8 mouse cellular contexts compared by ENCODE assay signal in genomic region chr11:35668138-35668537, GRCm38 (mm10).
DNase-seq lines count a peak whose midpoint lies in the region; ATAC-seq lines count a peak whose summit lies in the region.

No protein-coding gene starts in this region.

- intact Hi-C loops in left cerebral cortex, postnatal 25 days (cut with DNase I): loop anchor here (10.0 kb wide), 1 partner anchor 543 kb away; the partner anchor contains the start of gene Slit3

- no peak overlapping the region for H3K4me3 ChIP-seq in neural tube, embryonic 13.5 days
- H3K4me3 ChIP-seq in liver, embryonic 11.5 days (ENCODE audit: low read depth, low read length): no peak overlapping the region

- H3K9me3 ChIP-seq in neural tube, embryonic 13.5 days: no peaks in the 10 kb centered on the region
- no peaks in the 10 kb centered on the region for H3K9me3 ChIP-seq in liver, embryonic 11.5 days (ENCODE audit: control insufficient read depth, low read length)

- WGBS in neural tube, embryonic 13.5 days: 38% methylated on average over 3 of the region's 3 CpGs
- WGBS in liver, embryonic 11.5 days: 54% methylated on average over 3 of the region's 3 CpGs

- H3K27ac ChIP-seq in neural tube, embryonic 13.5 days (replicated peaks): no peak overlapping the region
- no peak overlapping the region for H3K27ac ChIP-seq in liver, embryonic 11.5 days (ENCODE audit: low read depth, low read length)

- H3K9ac ChIP-seq in neural tube, embryonic 13.5 days: no peak overlapping the region
- no peak overlapping the region for H3K9ac ChIP-seq in liver, embryonic 11.5 days (ENCODE audit: low read depth, low read length)

- peak; percentile 60 for ATAC-seq in frontal cortex, adult (ENCODE audit: low TSS enrichment)
- ATAC-seq in neural tube, embryonic 13.5 days (ENCODE audit: low read depth): peak; percentile 48; the same call in 1 of the 2 replicates
- ATAC-seq in liver, embryonic 11.5 days (replicated peaks; ENCODE audit: low FRiP score): no peak

- peaks cover 18% of the 10 kb centered on the region for H3K4me1 ChIP-seq in neural tube, embryonic 13.5 days (replicated peaks)
- H3K4me1 ChIP-seq in liver, embryonic 11.5 days (replicated peaks; ENCODE audit: control insufficient read depth, insufficient read depth, low read length): no peaks in the 10 kb centered on the region

- no peak overlapping the region for H3K4me2 ChIP-seq in neural tube, embryonic 13.5 days
- H3K4me2 ChIP-seq in liver, embryonic 11.5 days: no peak overlapping the region

- H3K27me3 ChIP-seq in neural tube, embryonic 13.5 days: peaks cover 6% of the 10 kb centered on the region; the same call in 1 of the 2 replicates
- H3K27me3 ChIP-seq in liver, embryonic 11.5 days (replicated peaks; ENCODE audit: control insufficient read depth, insufficient read depth, low read length): no peaks in the 10 kb centered on the region

- 0 out of 2 replicates have a peak, but pooled peaks cover 6% of the 10 kb centered on the region for H3K36me3 ChIP-seq in neural tube, embryonic 13.5 days
- H3K36me3 ChIP-seq in liver, embryonic 11.5 days (ENCODE audit: control insufficient read depth, insufficient read depth, low read length): no peaks in the 10 kb centered on the region

- no peak for DNase-seq in frontal cortex, postnatal 25 days (ENCODE audit: low spot score in 2 of 2)
- no peak for DNase-seq in neural tube, embryonic 10.5 days (ENCODE audit: extremely low spot score, low spot score)
- peak; percentile 67 to 76 for DNase-seq in cerebellum, adult 18-20 months
- DNase-seq in left cerebral cortex, postnatal 25 days (ENCODE audit: low spot score in 2 of 2): peak; percentile 49 to 62
- DNase-seq in spleen, adult 12 weeks (ENCODE audit: low spot score): no peak
- no peak for DNase-seq in liver, embryonic 11.5 days (ENCODE audit: low spot score)

Comparison
In these comparisons a context has a peak if more than half of its experiments do, and no peak if none do; other contexts are left out.
1. DNase-seq: peak in cerebellum, adult 18-20 months (2 of 2) and left cerebral cortex, postnatal 25 days (2 of 2); none in frontal cortex, postnatal 25 days (0 of 2), neural tube, embryonic 10.5 days (single experiment), spleen, adult 12 weeks (single experiment) and liver, embryonic 11.5 days (single experiment).